Mouse (Mus musculus) cerebellum, adult 2 months (tissue): ENCODE data around the gene Rad50.

Experiments
- CTCF ChIP-seq: fragments of 200-500 bp; IDR thresholded peaks from 2 replicates; pipeline ENCODE4 v1.5.1; 2011; ENCODE audit warnings: low read depth, mild to moderate bottlenecking, control low read depth, low read length, moderate library complexity, borderline replicate concordance; ENCODE audit not compliant: insufficient read depth
- POLR2A ChIP-seq: fragments of 200-500 bp; IDR thresholded peaks from 2 replicates; pipeline ENCODE4 v1.6.1; 2011; ENCODE audit warnings: low read length, control low read depth, borderline replicate concordance; ENCODE audit not compliant: insufficient read depth

DNA sequence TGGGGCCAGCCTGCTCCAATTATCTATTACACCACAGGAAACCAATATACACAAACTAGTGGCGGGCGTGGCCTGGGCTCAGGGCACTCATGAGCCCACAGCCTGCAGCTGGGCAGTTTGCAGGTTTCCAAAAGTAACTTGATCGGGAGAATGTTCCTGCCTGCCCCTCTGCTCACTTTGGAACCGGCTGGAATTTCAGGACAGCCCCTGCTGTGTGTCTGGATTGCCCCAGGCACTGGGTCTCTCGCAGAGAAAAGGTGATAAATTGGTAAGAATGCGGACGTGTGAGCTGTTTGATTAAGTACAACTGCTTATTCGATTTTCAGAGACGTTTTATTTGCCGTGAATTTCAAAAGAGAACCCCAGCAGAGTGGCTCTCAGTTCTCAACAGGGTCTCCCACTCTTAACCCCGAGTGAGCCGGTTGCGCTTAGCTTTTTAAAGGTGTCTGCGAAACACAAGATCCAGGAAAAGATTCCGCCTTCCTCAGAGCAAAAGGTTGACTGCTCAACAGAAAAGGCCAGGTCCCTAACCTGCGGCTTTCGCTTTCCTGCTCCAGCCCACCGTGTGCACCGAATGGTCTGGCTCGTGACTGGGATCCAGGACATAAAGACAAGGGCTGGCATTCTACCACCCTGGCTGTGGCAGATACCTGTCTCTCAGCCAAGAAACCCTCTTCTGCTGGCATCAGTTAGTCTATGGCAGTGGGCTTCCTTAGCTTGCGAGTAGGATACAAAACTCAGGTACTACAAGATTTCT is 69.9 kb downstream of the Rad50 start:
- TF ChIP-seq POLR2A = no peak
- TF ChIP-seq CTCF = no peak
